Mouse (Mus musculus): ENCODE results near the gene Rnls.

- TF ChIP-seq CTCF (IDR thresholded peaks at IDR 0.05) (no peak), POLR2A (IDR thresholded peaks at IDR 0.05; ENCODE audit: insufficient read depth, low read depth, low read length) (no peak)
Measured at GRCm38 (mm10) chr19:33223276-33223675, 168.8 kb downstream of the Rnls start.

All from heart, adult 2 months (tissue).